Mouse (Mus musculus): Measurements from ENCODE around the gene Zfp759. TPM values are rescaled to one million over a fixed set of nuclear protein-coding genes. Genes with fewer than 3 reads are reported as not detected.
"Not testable (repeated sequence)": the region's sequence is repeated elsewhere in the genome, so short reads cannot be mapped to it uniquely, and the experiment has no call there.

Gene Zfp759
- 1 to 10 TPM; 3.9 to 7.1 (median 5.4) TPM for total RNA-seq (2022)

GRCm38 (mm10) chr13:67121360-67121759, at the start of gene Zfp759:
TSS of gene Zfp759 (plus strand) at chr13:67121660.
- not testable (repeated sequence) for DNase-seq

- no peak for DNase-seq
Observed at GRCm38 (mm10) chr13:67072786-67073185, 48.7 kb upstream of the Zfp759 start.

GRCm38 (mm10) chr13:67077244-67077643, 44.2 kb upstream of the Zfp759 start:
- DNase-seq, result no peak

- DNase-seq, result peak; percentile 68
Observed at GRCm38 (mm10) chr13:67081142-67081713, 40.2 kb upstream of the Zfp759 start.

- DNase-seq, result no peak
Observed at GRCm38 (mm10) chr13:67081946-67082345, 39.5 kb upstream of the Zfp759 start.

GRCm38 (mm10) chr13:67090154-67090553, 31.3 kb upstream of the Zfp759 start:
- DNase-seq, result no peak

- no peak for DNase-seq
Observed at GRCm38 (mm10) chr13:67097876-67098275, 23.6 kb upstream of the Zfp759 start, which contains the start of gene Zfp708. TSS of gene Zfp708 (minus strand) at chr13:67097976.

GRCm38 (mm10) chr13:67107681-67108080, 13.8 kb upstream of the Zfp759 start:
- DNase-seq, result no peak

GRCm38 (mm10) chr13:67108194-67108820, 13.2 kb upstream of the Zfp759 start, which contains the start of gene Gm28557:
TSS of gene Gm28557 (minus strand) at chr13:67108604.
- peak; percentile 89 for DNase-seq

GRCm38 (mm10) chr13:67108821-67109206, 12.6 kb upstream of the Zfp759 start:
- peak; percentile 19 for DNase-seq

- no peak for DNase-seq
Observed at GRCm38 (mm10) chr13:67112096-67112495, 9.4 kb upstream of the Zfp759 start.

- no peak for DNase-seq
Observed at GRCm38 (mm10) chr13:67113287-67113686, 8.2 kb upstream of the Zfp759 start.

- not testable (repeated sequence) for DNase-seq
Observed at GRCm38 (mm10) chr13:67116163-67116562, 5.3 kb upstream of the Zfp759 start, which contains the start of gene Rslcan18. TSS of gene Rslcan18 (minus strand) at chr13:67116263.

- DNase-seq, result no peak
Observed at GRCm38 (mm10) chr13:67124460-67124859, 3.0 kb downstream of the Zfp759 start.

GRCm38 (mm10) chr13:67127507-67127906, 6.0 kb downstream of the Zfp759 start:
- not testable (repeated sequence) for DNase-seq

- DNase-seq, result peak; percentile 80
Observed at GRCm38 (mm10) chr13:67128038-67128721, 6.7 kb downstream of the Zfp759 start.

- DNase-seq, result not testable (repeated sequence)
Observed at GRCm38 (mm10) chr13:67166122-67166521, 44.7 kb downstream of the Zfp759 start.

GRCm38 (mm10) chr13:67172991-67173722, 51.7 kb downstream of the Zfp759 start, which contains the start of gene Rsl1:
TSS of gene Rsl1 (plus strand) at chr13:67173182.
- DNase-seq, result peak; percentile 79

GRCm38 (mm10) chr13:67173723-67174055, 52.2 kb downstream of the Zfp759 start:
- DNase-seq, result no peak

Data from adrenal gland, adult 8-10 months (tissue).